Mouse (Mus musculus) ES-E14 (cell line): ENCODE measurements around the gene Prph2.

Source experiments
- CHD2 ChIP-seq: IDR thresholded peaks from 2 replicates; pipeline ENCODE4 v1.6.1; 2014; ENCODE audit warnings: mild to moderate bottlenecking, low read depth, low read length, inconsistent platforms
- HCFC1 ChIP-seq: IDR thresholded peaks from 2 replicates; pipeline ENCODE4 v1.6.1; 2012; ENCODE audit warnings: low read length, inconsistent platforms, borderline replicate concordance; ENCODE audit not compliant: insufficient read depth
- MAFK ChIP-seq: IDR thresholded peaks from 2 replicates; pipeline ENCODE4 v1.6.1; 2014; ENCODE audit warnings: mild to moderate bottlenecking, low read depth, low read length, inconsistent platforms; ENCODE audit not compliant: insufficient read depth
- ZC3H11A ChIP-seq: IDR thresholded peaks from 2 replicates; pipeline ENCODE4 v1.6.1; 2012; ENCODE audit warnings: low read depth, mild to moderate bottlenecking, inconsistent platforms, low read length, borderline replicate concordance
- ZNF384 ChIP-seq: IDR thresholded peaks from 2 replicates; pipeline ENCODE4 v1.6.1; 2012; ENCODE audit warnings: low read depth, low read length, inconsistent platforms

- TF ChIP-seq ZC3H11A (no peak), ZNF384 (no peak), MAFK (no peak), CHD2 (no peak), HCFC1 (no peak)
Measured at GRCm38 (mm10) chr17:46946276-46946675, 36.0 kb downstream of the Prph2 start.
